Mouse (Mus musculus) liver, embryonic 14.5 days (tissue): ENCODE data around the gene Kdm1b.

Experiments
- CTCF ChIP-seq: IDR thresholded peaks from 2 replicates; pipeline ENCODE4 v1.5.1; 2016; ENCODE audit warnings: antibody characterized with exemption, low read depth, control low read depth
- EP300 ChIP-seq: IDR thresholded peaks from 2 replicates; pipeline ENCODE4 v1.6.1; 2016; ENCODE audit warnings: antibody characterized with exemption, low read depth

- TF ChIP-seq CTCF = no peak
- TF ChIP-seq EP300 = no peak
Measured at GRCm38 (mm10) chr13:46997355-46997754, 45.9 kb upstream of the Kdm1b start.
